8 mouse cellular contexts compared by ENCODE assay signal in the genomic region with DNA sequence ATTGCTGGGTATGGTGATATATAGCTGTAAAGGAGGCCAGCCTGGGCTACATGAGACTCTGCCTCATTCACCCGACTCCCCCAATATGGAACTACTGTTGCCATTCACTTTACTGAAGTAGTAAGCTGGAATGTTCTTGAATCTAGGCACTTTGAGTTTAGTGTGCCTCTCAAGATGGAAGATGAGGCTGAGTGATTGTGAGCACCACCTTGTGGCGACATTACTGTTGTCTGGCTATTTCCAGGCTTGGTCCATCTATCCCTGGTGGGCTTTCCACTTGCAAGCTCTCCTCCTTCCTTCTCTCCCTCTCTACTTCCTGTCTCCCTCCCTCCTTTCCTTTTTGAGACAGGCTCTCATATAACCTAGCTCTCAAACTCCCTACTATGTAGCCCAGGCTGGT. TPM values are rescaled to one million over a fixed set of nuclear protein-coding genes. Genes with fewer than 3 reads are reported as not detected.
DNase-seq lines count a peak whose midpoint lies in the region; ATAC-seq and TF ChIP-seq lines count a peak whose summit lies in the region.
"Had no signal": no experiment of that assay in that cellular context is flagged by ENCODE, and none has a peak within 500 bp of the region (broad histone marks: within the 10 kb centered on the region; RNA-seq: fewer than 3 reads in every experiment).

No protein-coding gene starts in this region.

- WGBS in kidney, postnatal 0 days: 36% methylated on average over 2 of the region's 2 CpGs

- no peaks in the 10 kb centered on the region for H3K27me3 ChIP-seq in kidney, postnatal 0 days (ENCODE audit: insufficient read depth, low read length)

- no peaks in the 10 kb centered on the region for H3K36me3 ChIP-seq in kidney, postnatal 0 days (ENCODE audit: insufficient read depth, low read length)
- H3K36me3 ChIP-seq: lung, embryonic 15.5 days had no signal

- no peaks in the 10 kb centered on the region for H3K9me3 ChIP-seq in kidney, postnatal 0 days (replicated peaks; ENCODE audit: low read length)
- H3K9me3 ChIP-seq: lung, embryonic 15.5 days had no signal

- no peak overlapping the region for H3K4me3 ChIP-seq in kidney, postnatal 0 days (replicated peaks; ENCODE audit: low read depth, low read length)
- H3K4me3 ChIP-seq in cortical plate, adult 2 months (ENCODE audit: insufficient read depth, low read length): no peak overlapping the region
- H3K4me3 ChIP-seq: lung, embryonic 15.5 days had no signal

- ATAC-seq in kidney, postnatal 0 days (replicated peaks; ENCODE audit: low FRiP score, low read depth): no peak

- no peak overlapping the region for H3K9ac ChIP-seq in kidney, postnatal 0 days (ENCODE audit: low read depth, low read length)
- H3K9ac ChIP-seq: lung, embryonic 15.5 days had no signal

- DNase-seq in kidney, postnatal 0 days (ENCODE audit: low spot score): peak; percentile 75
- no peak for DNase-seq in kidney, adult 11 months
- peak; percentile 74 for DNase-seq in 416B (ENCODE audit: low read depth)
- peak; percentile 69 to 71 for DNase-seq in B cell, adult 2 months
- DNase-seq in kidney, postnatal 4 days: peak; percentile 78 to 83
- DNase-seq in thymus, postnatal 4 days: peak; percentile 82

- no peaks in the 10 kb centered on the region for H3K4me1 ChIP-seq in kidney, postnatal 0 days (replicated peaks; ENCODE audit: insufficient read depth, low read length)
- H3K4me1 ChIP-seq in cortical plate, adult 2 months (ENCODE audit: control insufficient read depth, insufficient read depth, low read length): no peaks in the 10 kb centered on the region; the same call in 1 of the 2 replicates
- H3K4me1 ChIP-seq: lung, embryonic 15.5 days had no signal

- H3K4me2 ChIP-seq in kidney, postnatal 0 days (ENCODE audit: low read length): no peak overlapping the region
- H3K4me2 ChIP-seq: lung, embryonic 15.5 days had no signal

- peak; percentile 85 for TF ChIP-seq CTCF in kidney, postnatal 0 days (IDR thresholded peaks at IDR 0.05; ENCODE audit: low read depth)
- peak; percentile 72 for TF ChIP-seq CTCF in cortical plate, adult 2 months (IDR thresholded peaks at IDR 0.05; ENCODE audit: extremely low read depth, insufficient read depth, low read length)

- no peak for TF ChIP-seq POLR2A in cortical plate, adult 2 months (IDR thresholded peaks at IDR 0.05; ENCODE audit: extremely low read depth, insufficient read depth, low read length)

- no peak overlapping the region for H3K27ac ChIP-seq in kidney, postnatal 0 days
- no peak overlapping the region for H3K27ac ChIP-seq in cortical plate, adult 2 months (ENCODE audit: insufficient read depth, low read length)
- H3K27ac ChIP-seq: lung, embryonic 15.5 days had no signal

RNA-seq across cellular contexts. Expression of a gene that starts 14.0 kb away (rescaled TPM):
- 2.6 and 3.4 TPM in 2 replicates for polyA plus RNA-seq in kidney, postnatal 0 days (2015; fragmentation: Nextera tagmentation; extraction: Ambion mirVana)
- 125 and 133 TPM in 2 replicates for polyA plus RNA-seq in cortical plate, adult 2 months (2012; rRNA removed)

RNA-seq across cellular contexts. Expression of a gene that starts 23.5 kb away (rescaled TPM):
- 0.37 and 0.47 TPM in 2 replicates for polyA plus RNA-seq in kidney, postnatal 0 days (2015; fragmentation: Nextera tagmentation; extraction: Ambion mirVana)
- 4.2 and 6.4 TPM in 2 replicates for polyA plus RNA-seq in cortical plate, adult 2 months (2012; rRNA removed)

RNA-seq across cellular contexts. Expression of a gene that starts 33.3 kb away (rescaled TPM):
- not detected in 2 replicates for polyA plus RNA-seq in kidney, postnatal 0 days (2015; fragmentation: Nextera tagmentation; extraction: Ambion mirVana)
- polyA plus RNA-seq in cortical plate, adult 2 months (2012; rRNA removed): 2.5 and 2.9 TPM in 2 replicates
- polyA plus RNA-seq: lung, embryonic 15.5 days had no signal

RNA-seq across cellular contexts. Expression of a gene that starts 52.7 kb away (rescaled TPM):
- 6.5 and 6.9 TPM in 2 replicates for polyA plus RNA-seq in kidney, postnatal 0 days (2015; fragmentation: Nextera tagmentation; extraction: Ambion mirVana)
- polyA plus RNA-seq in cortical plate, adult 2 months (2012; rRNA removed): 10.7 and 11.9 TPM in 2 replicates

Comparison
In these comparisons a context has a peak if more than half of its experiments do, and no peak if none do; other contexts are left out.
1. RNA of a gene that starts 14.0 kb away (polyA plus RNA-seq): 125 to 133 TPM in cortical plate, adult 2 months; 2.6 to 3.4 TPM in kidney, postnatal 0 days; every median in the first group is over 10 times any median in the second.